Mouse (Mus musculus) hindbrain, embryonic 10.5 days (tissue): ENCODE measurements around the gene Ercc6l2. TPM values are rescaled to one million over a fixed set of nuclear protein-coding genes. Genes with fewer than 3 reads are reported as not detected.
"Not testable (repeated sequence)": the region's sequence is repeated elsewhere in the genome, so short reads cannot be mapped to it uniquely, and the experiment has no call there.

Experiments used
- DNase-seq: peaks from one replicate; pipeline ENCODE4 v3.0.0-alpha.2; 2017; ENCODE audit warnings: low spot score
- H3K27ac ChIP-seq: fragments of 300-500 bp; sonication (generic); 2 replicates; pipeline ENCODE4 v1.5.1; 2016; ENCODE audit warnings: mild to moderate bottlenecking, moderate library complexity
- H3K27me3 ChIP-seq: fragments of 300-500 bp; sonication (generic); 2 replicates; pipeline ENCODE4 v1.6.1; 2016; ENCODE audit warnings: mild to moderate bottlenecking; ENCODE audit not compliant: poor library complexity, insufficient read depth, severe bottlenecking
- H3K36me3 ChIP-seq: fragments of 300-500 bp; sonication (generic); 2 replicates; pipeline ENCODE4 v1.6.1; 2016; ENCODE audit warnings: mild to moderate bottlenecking, moderate library complexity
- H3K4me1 ChIP-seq: fragments of 300-500 bp; sonication (generic); replicated peaks from 2 replicates; pipeline ENCODE4 v1.6.1; 2016; ENCODE audit warnings: mild to moderate bottlenecking
- H3K4me3 ChIP-seq: fragments of 300-500 bp; sonication (generic); 2 replicates; pipeline ENCODE4 v1.5.1; 2016; ENCODE audit warnings: mild to moderate bottlenecking, moderate library complexity
- H3K9me3 ChIP-seq: fragments of 300-500 bp; sonication (generic); 2 replicates; pipeline ENCODE4 v1.6.1; 2016; ENCODE audit warnings: mild to moderate bottlenecking, moderate library complexity
- WGBS: fragments of 180-500 bp; shearing (Covaris S2); methylation state at CpG from one replicate; pipeline ENCODE4 v1.1.7; 2016; 5-methylcytosine and 5-hydroxymethylcytosine counted together
- polyA plus RNA-seq: library from polyadenylated mRNA; unstranded; fragments of >200 nt; fragmentation: Nextera tagmentation; extraction: Ambion mirVana; gene quantifications from 2 replicates; pipeline ENCODE4 v1.2.1, GENCODE M21; 2016

Gene Ercc6l2
- polyA plus RNA-seq, 1 experiment from 2014 or later, result 19.0 TPM

- no peaks in the 10 kb centered on the region; the same call in 1 of the 2 replicates for H3K36me3 ChIP-seq
- H3K4me3 ChIP-seq, result peak overlapping the region; percentile 7; the same call in 1 of the 2 replicates
- H3K27ac ChIP-seq, result peak overlapping the region; percentile 71
- H3K27me3 ChIP-seq, result peaks cover 36% of the 10 kb centered on the region
- 44% methylated on average over 18 of the region's 18 CpGs for WGBS
- H3K9me3 ChIP-seq, result peaks cover 10% of the 10 kb centered on the region; the same call in 1 of the 2 replicates
- no peak for DNase-seq
- H3K4me1 ChIP-seq, result peaks cover 30% of the 10 kb centered on the region
These were observed 103.8 kb downstream of the Ercc6l2 start for GRCm38 (mm10) chr13:63918733-63919422.

GRCm38 (mm10) chr13:63924036-63924435 is 109.0 kb downstream of the Ercc6l2 start:
- not testable (repeated sequence) for DNase-seq, H3K4me3 ChIP-seq, H3K27ac ChIP-seq, H3K36me3 ChIP-seq, H3K4me1 ChIP-seq
- 72% methylated on average over 5 of the region's 6 CpGs for WGBS
- Histone ChIP-seq H3K27me3 (peaks cover 24% of the 10 kb centered on the region), H3K9me3 (peaks cover 10% of the 10 kb centered on the region; the same call in 1 of the 2 replicates)

- WGBS, result 60% methylated on average over 4 of the region's 4 CpGs
- Histone ChIP-seq H3K4me3 (no peak overlapping the region), H3K27ac (no peak overlapping the region), H3K36me3 (no peaks in the 10 kb centered on the region), H3K9me3 (no peaks in the 10 kb centered on the region), H3K27me3 (peaks cover 10% of the 10 kb centered on the region; the same call in 1 of the 2 replicates), H3K4me1 (peaks cover 26% of the 10 kb centered on the region)
- no peak for DNase-seq
These were observed 112.3 kb downstream of the Ercc6l2 start for GRCm38 (mm10) chr13:63927326-63927725.

- 0 out of 2 replicates have a peak overlapping the region, but pooled peaks have one; percentile 53 for H3K27ac ChIP-seq
These were observed 114.3 kb downstream of the Ercc6l2 start for GRCm38 (mm10) chr13:63929351-63929750.

GRCm38 (mm10) chr13:63929917-63930515 is 115.0 kb downstream of the Ercc6l2 start:
- DNase-seq, result no peak
- H3K4me1 ChIP-seq, result peaks cover 26% of the 10 kb centered on the region
- H3K27ac ChIP-seq, result peak overlapping the region; percentile 57; the same call in 1 of the 2 replicates
- H3K4me3 ChIP-seq, result no peak overlapping the region
- peaks cover 10% of the 10 kb centered on the region; the same call in 1 of the 2 replicates for H3K27me3 ChIP-seq
- no peaks in the 10 kb centered on the region for H3K9me3 ChIP-seq
- no peaks in the 10 kb centered on the region for H3K36me3 ChIP-seq
- WGBS, result 66% methylated on average over 5 of the region's 5 CpGs

More at GRCm38 (mm10) chr13:63929351-63929750, 114.3 kb downstream of the Ercc6l2 start:
- no peak for DNase-seq
- Histone ChIP-seq H3K4me1 (peaks cover 26% of the 10 kb centered on the region), H3K9me3 (no peaks in the 10 kb centered on the region), H3K36me3 (no peaks in the 10 kb centered on the region), H3K4me3 (no peak overlapping the region), H3K27me3 (peaks cover 10% of the 10 kb centered on the region; the same call in 1 of the 2 replicates)
- WGBS, result 51% methylated on average over 1 of the region's 1 CpGs

- Histone ChIP-seq H3K9me3 (no peaks in the 10 kb centered on the region), H3K27me3 (peaks cover 10% of the 10 kb centered on the region; the same call in 1 of the 2 replicates), H3K4me3 (no peak overlapping the region), H3K4me1 (peaks cover 26% of the 10 kb centered on the region), H3K27ac (peak overlapping the region; percentile 57; the same call in 1 of the 2 replicates), H3K36me3 (no peaks in the 10 kb centered on the region)
- DNase-seq, result no peak
- 83% methylated on average over 10 of the region's 10 CpGs for WGBS
These were observed 115.5 kb downstream of the Ercc6l2 start for GRCm38 (mm10) chr13:63930525-63930924.

GRCm38 (mm10) chr13:63936369-63936768 is 121.3 kb downstream of the Ercc6l2 start:
- Histone ChIP-seq H3K4me3 (no peak overlapping the region), H3K27me3 (peaks cover 12% of the 10 kb centered on the region), H3K4me1 (no peaks in the 10 kb centered on the region), H3K36me3 (no peaks in the 10 kb centered on the region), H3K9me3 (no peaks in the 10 kb centered on the region), H3K27ac (no peak overlapping the region)
- no peak for DNase-seq
- 89% methylated on average over 9 of the region's 9 CpGs for WGBS

GRCm38 (mm10) chr13:63940257-63940656 is 125.2 kb downstream of the Ercc6l2 start:
- no peak overlapping the region for H3K27ac ChIP-seq
- no peaks in the 10 kb centered on the region for H3K9me3 ChIP-seq
- H3K4me3 ChIP-seq, result no peak overlapping the region
- DNase-seq, result no peak
- 88% methylated on average over 1 of the region's 1 CpGs for WGBS
- H3K4me1 ChIP-seq, result peaks cover 18% of the 10 kb centered on the region
- H3K36me3 ChIP-seq, result no peaks in the 10 kb centered on the region
- H3K27me3 ChIP-seq, result peaks cover 42% of the 10 kb centered on the region

GRCm38 (mm10) chr13:63941170-63941569 is 126.1 kb downstream of the Ercc6l2 start:
- Histone ChIP-seq H3K27ac (no peak overlapping the region), H3K9me3 (no peaks in the 10 kb centered on the region), H3K27me3 (peaks cover 47% of the 10 kb centered on the region), H3K4me3 (no peak overlapping the region), H3K4me1 (peaks cover 21% of the 10 kb centered on the region), H3K36me3 (no peaks in the 10 kb centered on the region)
- WGBS, result 93% methylated on average over 4 of the region's 4 CpGs
- DNase-seq, result no peak

- Histone ChIP-seq H3K27ac (no peak overlapping the region), H3K27me3 (peaks cover 71% of the 10 kb centered on the region), H3K4me1 (peaks cover 21% of the 10 kb centered on the region), H3K4me3 (no peak overlapping the region), H3K36me3 (no peaks in the 10 kb centered on the region), H3K9me3 (no peaks in the 10 kb centered on the region)
- WGBS, result 78% methylated on average over 7 of the region's 7 CpGs
- DNase-seq, result no peak
These were observed 128.6 kb downstream of the Ercc6l2 start for GRCm38 (mm10) chr13:63943605-63944004.

- no peaks in the 10 kb centered on the region for H3K36me3 ChIP-seq
- peaks cover 80% of the 10 kb centered on the region for H3K27me3 ChIP-seq
- DNase-seq, result peak; percentile 25
- no peaks in the 10 kb centered on the region for H3K9me3 ChIP-seq
- peaks cover 21% of the 10 kb centered on the region for H3K4me1 ChIP-seq
- WGBS, result 19% methylated on average over 13 of the region's 13 CpGs
- H3K4me3 ChIP-seq, result no peak overlapping the region
- no peak overlapping the region for H3K27ac ChIP-seq
These were observed 129.4 kb downstream of the Ercc6l2 start for GRCm38 (mm10) chr13:63944344-63945021.
